Mouse (Mus musculus) forebrain, embryonic 10.5 days (tissue): Measurements from ENCODE around the gene Tmem219. TPM values are rescaled to one million over a fixed set of nuclear protein-coding genes. Genes with fewer than 3 reads are reported as not detected.
"Not testable (repeated sequence)": the region's sequence is repeated elsewhere in the genome, so short reads cannot be mapped to it uniquely, and the experiment has no call there.

Experiments
- DNase-seq: peaks from one replicate; pipeline ENCODE4 v3.0.0-alpha.2; 2017; ENCODE audit warnings: low spot score; ENCODE audit errors: extremely low spot score
- H3K27ac ChIP-seq: fragments of 300-500 bp; sonication (generic); 2 replicates; pipeline ENCODE4 v1.5.1; 2016; ENCODE audit warnings: mild to moderate bottlenecking
- H3K27me3 ChIP-seq: fragments of 300-500 bp; sonication (generic); 2 replicates; pipeline ENCODE4 v1.6.1; 2016; ENCODE audit warnings: mild to moderate bottlenecking; ENCODE audit not compliant: poor library complexity, severe bottlenecking
- H3K36me3 ChIP-seq: fragments of 300-500 bp; sonication (generic); replicated peaks from 2 replicates; pipeline ENCODE4 v1.6.1; 2016; ENCODE audit warnings: mild to moderate bottlenecking, moderate library complexity
- H3K4me1 ChIP-seq: fragments of 300-500 bp; sonication (generic); 2 replicates; pipeline ENCODE4 v1.6.1; 2016
- H3K4me3 ChIP-seq: fragments of 300-500 bp; sonication (generic); 2 replicates; pipeline ENCODE4 v1.5.1; 2016; ENCODE audit warnings: mild to moderate bottlenecking, moderate library complexity
- H3K9me3 ChIP-seq: fragments of 300-500 bp; sonication (generic); 2 replicates; pipeline ENCODE4 v1.6.1; 2016; ENCODE audit warnings: mild to moderate bottlenecking, moderate library complexity
- WGBS: fragments of 180-500 bp; shearing (Covaris S2); methylation state at CpG from one replicate; pipeline ENCODE4 v1.1.7; 2016; 5-methylcytosine and 5-hydroxymethylcytosine counted together
- polyA plus RNA-seq: library from polyadenylated mRNA; unstranded; fragments of >200 nt; fragmentation: Nextera tagmentation; extraction: Ambion mirVana; gene quantifications from 2 replicates; pipeline ENCODE4 v1.2.1, GENCODE M21; 2016

The Tmem219 gene
- polyA plus RNA-seq, 1 experiment from 2014 or later, result 22.2 TPM

- H3K27ac ChIP-seq, result peak within 1 kb of the TSS; percentile 54; the same call in 1 of the 2 replicates
- H3K36me3 ChIP-seq, result peaks cover 22% of the 10 kb centered on the region
- no peaks in the 10 kb centered on the region for H3K9me3 ChIP-seq
- WGBS, result under 1% methylated on average over 21 of the region's 21 CpGs
- DNase-seq, result no peak
- H3K4me3 ChIP-seq, result peak within 1 kb of the TSS; percentile 62
- peaks cover 58% of the 10 kb centered on the region for H3K27me3 ChIP-seq
- peaks cover 29% of the 10 kb centered on the region for H3K4me1 ChIP-seq
Observed at GRCm38 (mm10) chr7:126949403-126949792, 26.7 kb upstream of the Tmem219 start, which contains the start of gene Asphd1. Gene Asphd1, minus strand, starts transcription at chr7:126949582.

GRCm38 (mm10) chr7:126948626-126949025 lies 25.9 kb upstream of the Tmem219 start:
- no peak for DNase-seq
- Histone ChIP-seq H3K9me3 (no peaks in the 10 kb centered on the region), H3K4me1 (peaks cover 29% of the 10 kb centered on the region), H3K27me3 (peaks cover 56% of the 10 kb centered on the region), H3K4me3 (peak overlapping the region; percentile 62; the same call in 1 of the 2 replicates), H3K27ac (no peak overlapping the region), H3K36me3 (peaks cover 29% of the 10 kb centered on the region)
- WGBS, result 84% methylated on average over 10 of the region's 10 CpGs

- Histone ChIP-seq H3K9me3 (no peaks in the 10 kb centered on the region), H3K27me3 (peaks cover 35% of the 10 kb centered on the region), H3K4me3 (no peak overlapping the region), H3K27ac (no peak overlapping the region), H3K36me3 (peaks cover 49% of the 10 kb centered on the region), H3K4me1 (peaks cover 28% of the 10 kb centered on the region)
- DNase-seq, result peak; percentile 30
- 47% methylated on average over 3 of the region's 3 CpGs for WGBS
Observed at GRCm38 (mm10) chr7:126946530-126946929, 23.8 kb upstream of the Tmem219 start.

GRCm38 (mm10) chr7:126941801-126942200 lies 19.1 kb upstream of the Tmem219 start:
- Histone ChIP-seq H3K27me3 (no peaks in the 10 kb centered on the region), H3K9me3 (no peaks in the 10 kb centered on the region), H3K27ac (no peak overlapping the region), H3K36me3 (peaks cover 83% of the 10 kb centered on the region), H3K4me1 (peaks cover 10% of the 10 kb centered on the region; the same call in 1 of the 2 replicates), H3K4me3 (no peak overlapping the region)
- DNase-seq, result no peak
- 85% methylated on average over 5 of the region's 5 CpGs for WGBS

GRCm38 (mm10) chr7:126941171-126941570 lies 18.5 kb upstream of the Tmem219 start:
- 50% methylated on average over 6 of the region's 6 CpGs for WGBS
- H3K4me3 ChIP-seq, result no peak overlapping the region
- no peaks in the 10 kb centered on the region for H3K27me3 ChIP-seq
- DNase-seq, result no peak
- H3K27ac ChIP-seq, result no peak overlapping the region
- peaks cover 84% of the 10 kb centered on the region for H3K36me3 ChIP-seq
- peaks cover 10% of the 10 kb centered on the region; the same call in 1 of the 2 replicates for H3K4me1 ChIP-seq
- H3K9me3 ChIP-seq, result no peaks in the 10 kb centered on the region

- no peak overlapping the region for H3K4me3 ChIP-seq
- H3K4me1 ChIP-seq, result peaks cover 25% of the 10 kb centered on the region
- 87% methylated on average over 2 of the region's 2 CpGs for whole genome bisulfite sequencing
- no peak for DNase-seq
- no peaks in the 10 kb centered on the region for H3K27me3 ChIP-seq
- no peaks in the 10 kb centered on the region for H3K9me3 ChIP-seq
- no peak overlapping the region for H3K27ac ChIP-seq
- H3K36me3 ChIP-seq, result peaks cover 74% of the 10 kb centered on the region
Observed at GRCm38 (mm10) chr7:126932652-126933051, 9.9 kb upstream of the Tmem219 start.

- H3K27ac ChIP-seq, result peak overlapping the region; percentile 87
- H3K9me3 ChIP-seq, result no peaks in the 10 kb centered on the region
- H3K4me3 ChIP-seq, result peak overlapping the region; percentile 70
- H3K27me3 ChIP-seq, result no peaks in the 10 kb centered on the region
- H3K4me1 ChIP-seq, result peaks cover 28% of the 10 kb centered on the region
- peaks cover 38% of the 10 kb centered on the region for H3K36me3 ChIP-seq
- under 1% methylated on average over 27 of the region's 27 CpGs for WGBS
- DNase-seq, result no peak
Observed at GRCm38 (mm10) chr7:126929046-126929445, 6.3 kb upstream of the Tmem219 start.

- H3K27ac ChIP-seq, result peak within 1 kb of the TSS; percentile 87
- no peaks in the 10 kb centered on the region for H3K27me3 ChIP-seq
- peaks cover 34% of the 10 kb centered on the region for H3K36me3 ChIP-seq
- H3K4me1 ChIP-seq, result peaks cover 32% of the 10 kb centered on the region
- 6% methylated on average over 56 of the region's 56 CpGs for WGBS
- no peaks in the 10 kb centered on the region for H3K9me3 ChIP-seq
- peak within 1 kb of the TSS; percentile 70 for H3K4me3 ChIP-seq
- DNase-seq, result peak; percentile 88
Observed at GRCm38 (mm10) chr7:126928384-126929037, 5.8 kb upstream of the Tmem219 start, which contains the start of gene Kctd13. Gene Kctd13, plus strand, starts transcription at chr7:126928879.

GRCm38 (mm10) chr7:126926299-126926698 lies 3.6 kb upstream of the Tmem219 start:
- H3K4me3 ChIP-seq, result no peak overlapping the region
- H3K27me3 ChIP-seq, result no peaks in the 10 kb centered on the region
- 59% methylated on average over 3 of the region's 3 CpGs for WGBS

GRCm38 (mm10) chr7:126923999-126924398 lies 1.3 kb upstream of the Tmem219 start:
- DNase-seq, result no peak
- Histone ChIP-seq H3K27me3 (no peaks in the 10 kb centered on the region), H3K36me3 (no peaks in the 10 kb centered on the region), H3K4me1 (peaks cover 32% of the 10 kb centered on the region), H3K4me3 (no peak overlapping the region), H3K9me3 (no peaks in the 10 kb centered on the region), H3K27ac (peak overlapping the region; percentile 67)
- 72% methylated on average over 5 of the region's 5 CpGs for WGBS

More at GRCm38 (mm10) chr7:126926299-126926698, 3.6 kb upstream of the Tmem219 start:
- no peak for DNase-seq
- H3K27ac ChIP-seq, result no peak overlapping the region
- H3K9me3 ChIP-seq, result no peaks in the 10 kb centered on the region
- H3K4me1 ChIP-seq, result peaks cover 46% of the 10 kb centered on the region
- H3K36me3 ChIP-seq, result peaks cover 13% of the 10 kb centered on the region

- DNase-seq, result no peak
- Histone ChIP-seq H3K4me1 (peaks cover 28% of the 10 kb centered on the region), H3K27me3 (no peaks in the 10 kb centered on the region), H3K9me3 (no peaks in the 10 kb centered on the region), H3K36me3 (no peaks in the 10 kb centered on the region), H3K27ac (peak overlapping the region; percentile 81), H3K4me3 (peak overlapping the region; percentile 28; the same call in 1 of the 2 replicates)
- WGBS, result 86% methylated on average over 2 of the region's 2 CpGs
Observed at GRCm38 (mm10) chr7:126921563-126921962, 1.2 kb downstream of the Tmem219 start.

GRCm38 (mm10) chr7:126919973-126920372 lies 2.7 kb downstream of the Tmem219 start:
- Histone ChIP-seq H3K27ac (no peak overlapping the region), H3K4me3 (no peak overlapping the region), H3K36me3 (no peaks in the 10 kb centered on the region), H3K27me3 (no peaks in the 10 kb centered on the region), H3K4me1 (peaks cover 28% of the 10 kb centered on the region), H3K9me3 (no peaks in the 10 kb centered on the region)
- DNase-seq, result no peak
- WGBS, result 93% methylated on average over 4 of the region's 4 CpGs

GRCm38 (mm10) chr7:126918356-126918755 lies 4.4 kb downstream of the Tmem219 start:
- DNase-seq, H3K36me3 ChIP-seq, H3K9me3 ChIP-seq, H3K4me3 ChIP-seq, H3K27me3 ChIP-seq, H3K27ac ChIP-seq: not testable (repeated sequence)
- peaks cover 21% of the 10 kb centered on the region for H3K4me1 ChIP-seq
- WGBS, result 60% methylated on average over 4 of the region's 4 CpGs
